Mouse (Mus musculus): ENCODE data around the gene Tspan31. TPM values are rescaled to one million over a fixed set of nuclear protein-coding genes. Genes with fewer than 3 reads are reported as not detected.

The Tspan31 gene
- total and polyA plus RNA-seq, 2 experiments from 2014 or later, result 98.1 to 105 TPM

GRCm38 (mm10) chr10:127033301-127033741 lies 36.7 kb downstream of the Tspan31 start:
- no peaks in the 10 kb centered on the region for H3K27me3 ChIP-seq (ENCODE audit: insufficient read depth, low read length)
- no peak overlapping the region for H3K9ac ChIP-seq
- no peak overlapping the region for H3K27ac ChIP-seq (ENCODE audit: low read depth, low read length)
- H3K36me3 ChIP-seq (ENCODE audit: insufficient read depth), result peaks cover 4% of the 10 kb centered on the region
- no peak overlapping the region for H3K4me3 ChIP-seq (ENCODE audit: low read depth, low read length)
- WGBS, result 90% methylated on average over 8 of the region's 8 CpGs
- H3K9me3 ChIP-seq (ENCODE audit: low read length), result no peaks in the 10 kb centered on the region
- no peak overlapping the region for H3K4me2 ChIP-seq (ENCODE audit: low read depth)
- ATAC-seq (no peak), DNase-seq (no peak)
- no peaks in the 10 kb centered on the region for H3K4me1 ChIP-seq (ENCODE audit: insufficient read depth)
- TF ChIP-seq CTCF (IDR thresholded peaks at IDR 0.05; ENCODE audit: low read depth), result no peak

DNA sequence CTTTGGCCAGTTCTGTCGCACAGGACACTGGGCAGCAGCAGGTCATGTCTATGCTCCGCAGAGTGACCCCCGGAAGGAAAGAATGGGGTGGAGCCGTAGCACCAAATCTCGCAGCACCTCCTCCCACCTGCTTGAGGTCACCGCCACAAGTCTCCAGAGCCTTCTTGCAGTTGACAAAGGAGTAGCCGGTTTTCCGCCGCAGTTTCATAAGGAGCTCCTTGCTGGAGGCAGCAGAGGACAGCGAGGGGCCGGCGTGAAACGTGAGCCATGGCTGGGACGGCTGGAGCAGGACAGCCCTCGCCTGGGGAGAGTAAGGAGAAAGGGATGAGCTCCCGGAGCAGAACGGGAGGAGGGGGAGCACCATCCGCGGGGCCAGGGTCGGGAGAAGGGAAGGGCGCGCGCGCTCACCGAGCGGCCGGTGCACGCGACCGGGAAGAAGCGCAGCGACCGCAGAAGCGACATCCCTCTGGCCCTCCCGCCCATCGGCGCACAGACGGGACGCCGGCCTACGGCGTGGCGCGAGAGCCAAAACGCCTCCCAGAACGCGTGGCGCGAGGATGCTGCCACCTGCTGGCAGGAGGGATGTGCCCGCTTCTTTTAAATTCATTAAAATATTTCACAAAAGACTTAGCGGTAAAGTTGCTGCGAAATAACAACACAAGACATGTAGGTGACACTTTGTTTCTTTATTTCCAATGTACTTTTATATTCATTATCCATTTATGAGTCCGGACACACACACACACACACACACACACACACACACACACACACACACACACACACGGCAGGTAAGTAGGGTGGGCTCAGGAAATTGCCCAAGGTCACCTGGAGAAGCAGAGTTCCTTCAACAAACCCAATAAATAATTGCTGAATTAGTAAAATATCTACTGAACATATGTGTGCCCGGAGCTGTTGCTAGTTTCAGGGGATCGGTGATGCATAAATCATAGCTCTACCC lies 39.4 kb downstream of the Tspan31 start, which contains the start of gene Tsfm:
Tsfm (minus strand) TSS at position 505 of the 961 bp plus-strand sequence.
- H3K4me3 ChIP-seq (ENCODE audit: low read depth, low read length), result peak within 1 kb of the TSS; percentile 68
- H3K4me2 ChIP-seq (ENCODE audit: low read depth), result peak within 1 kb of the TSS; percentile 62
- no peaks in the 10 kb centered on the region for H3K27me3 ChIP-seq (ENCODE audit: insufficient read depth, low read length)
- no peaks in the 10 kb centered on the region for H3K9me3 ChIP-seq (ENCODE audit: low read length)
- ATAC-seq (peak; percentile 91), DNase-seq (peak; percentile 96)
- H3K9ac ChIP-seq, result peak within 1 kb of the TSS; percentile 78
- peaks cover 25% of the 10 kb centered on the region for H3K36me3 ChIP-seq (ENCODE audit: insufficient read depth)
- 4% methylated on average over 55 of the region's 56 CpGs for WGBS
- peak within 1 kb of the TSS; percentile 60 for H3K27ac ChIP-seq (ENCODE audit: low read depth, low read length)
- TF ChIP-seq CTCF (IDR thresholded peaks at IDR 0.05; ENCODE audit: low read depth), result peak; percentile 96
- no peaks in the 10 kb centered on the region for H3K4me1 ChIP-seq (ENCODE audit: insufficient read depth)

DNA sequence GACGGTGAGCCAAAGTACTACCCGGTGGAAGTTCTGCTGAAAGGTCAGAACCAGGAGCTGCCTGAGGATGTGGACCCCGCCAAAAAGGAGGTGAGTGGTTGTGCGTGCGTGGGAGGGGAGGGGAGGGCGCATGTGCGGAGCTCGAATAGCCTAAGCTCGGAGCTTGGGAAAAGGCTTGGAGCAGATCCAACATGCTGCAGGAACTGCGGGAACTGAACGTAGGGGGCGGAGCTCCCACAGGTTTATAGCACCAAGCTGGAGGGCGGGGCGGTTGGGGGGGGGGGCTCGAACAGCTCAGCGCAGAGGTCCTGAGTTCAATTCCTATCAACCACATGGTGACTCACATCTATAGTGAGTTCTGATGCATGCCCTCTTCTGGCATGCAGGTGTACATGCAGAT lies 51.6 kb downstream of the Tspan31 start:
- no peaks in the 10 kb centered on the region for H3K9me3 ChIP-seq (ENCODE audit: low read length)
- peaks cover 15% of the 10 kb centered on the region for H3K36me3 ChIP-seq (ENCODE audit: insufficient read depth)
- 75% methylated on average over 16 of the region's 16 CpGs for WGBS
- no peak overlapping the region for H3K27ac ChIP-seq (ENCODE audit: low read depth, low read length)
- H3K4me2 ChIP-seq (ENCODE audit: low read depth), result no peak overlapping the region
- H3K27me3 ChIP-seq (ENCODE audit: insufficient read depth, low read length), result no peaks in the 10 kb centered on the region
- no peak overlapping the region for H3K4me3 ChIP-seq (ENCODE audit: low read depth, low read length)
- ATAC-seq (no peak), DNase-seq (no peak)
- no peak overlapping the region for H3K9ac ChIP-seq
- TF ChIP-seq CTCF (IDR thresholded peaks at IDR 0.05; ENCODE audit: low read depth), result no peak
- no peaks in the 10 kb centered on the region for H3K4me1 ChIP-seq (ENCODE audit: insufficient read depth)

Other genes with a start within 250 kb of the Tspan31 start
- gene Atp23, start 168.9 kb downstream of the Tspan31 start, total RNA-seq (2014; rRNA removed), result 11.8 and 13.7 TPM in 2 replicates
- 14.6 and 16.7 TPM in 2 replicates for gene Atp23, start 168.9 kb downstream of the Tspan31 start, polyA plus RNA-seq (2015; fragmentation: Nextera tagmentation; extraction: Ambion mirVana)
- 45.9 and 56.0 TPM in 2 replicates for gene Ctdsp2, start 91.5 kb downstream of the Tspan31 start, total RNA-seq (2014; rRNA removed)
- gene Ctdsp2, start 91.5 kb downstream of the Tspan31 start, polyA plus RNA-seq (2015; fragmentation: Nextera tagmentation; extraction: Ambion mirVana), result 12.8 and 14.4 TPM in 2 replicates
- 0.08 and 0.67 TPM in 2 replicates for gene Avil, start 69.6 kb downstream of the Tspan31 start, total RNA-seq (2014; rRNA removed)
- gene Avil, start 69.6 kb downstream of the Tspan31 start, polyA plus RNA-seq (2015; fragmentation: Nextera tagmentation; extraction: Ambion mirVana), result 0.18 and 0.24 TPM in 2 replicates
- 39.2 and 55.6 TPM in 2 replicates for gene Tsfm, start 39.4 kb downstream of the Tspan31 start, total RNA-seq (2014; rRNA removed)
- 45.8 and 52.1 TPM in 2 replicates for gene Tsfm, start 39.4 kb downstream of the Tspan31 start, polyA plus RNA-seq (2015; fragmentation: Nextera tagmentation; extraction: Ambion mirVana)
- 9.2 and 10.9 TPM in 2 replicates for gene Mettl1, start 28.9 kb downstream of the Tspan31 start, total RNA-seq (2014; rRNA removed)
- 16.1 and 21.0 TPM in 2 replicates for gene Mettl1, start 28.9 kb downstream of the Tspan31 start, polyA plus RNA-seq (2015; fragmentation: Nextera tagmentation; extraction: Ambion mirVana)
- 0.14 TPM in 1 of 2 replicates, not detected in the other for gene Eef1akmt3, start 28.8 kb downstream of the Tspan31 start, total RNA-seq (2014; rRNA removed)
- gene Eef1akmt3, start 28.8 kb downstream of the Tspan31 start, polyA plus RNA-seq (2015; fragmentation: Nextera tagmentation; extraction: Ambion mirVana), result 0.08 and 0.15 TPM in 2 replicates
- 0.08 and 0.33 TPM in 2 replicates for gene Cyp27b1, start 22.0 kb downstream of the Tspan31 start, total RNA-seq (2014; rRNA removed)
- 0.11 TPM in 2 replicates for gene Cyp27b1, start 22.0 kb downstream of the Tspan31 start, polyA plus RNA-seq (2015; fragmentation: Nextera tagmentation; extraction: Ambion mirVana)
- 70.7 and 75.8 TPM in 2 replicates for gene March9, start 10.1 kb downstream of the Tspan31 start, total RNA-seq (2014; rRNA removed)
- gene March9, start 10.1 kb downstream of the Tspan31 start, polyA plus RNA-seq (2015; fragmentation: Nextera tagmentation; extraction: Ambion mirVana), result 7.9 and 8.1 TPM in 2 replicates
- gene Cdk4, start 6.7 kb downstream of the Tspan31 start, total RNA-seq (2014; rRNA removed), result 432 and 445 TPM in 2 replicates
- 656 and 790 TPM in 2 replicates for gene Cdk4, start 6.7 kb downstream of the Tspan31 start, polyA plus RNA-seq (2015; fragmentation: Nextera tagmentation; extraction: Ambion mirVana)
- 220 and 258 TPM in 2 replicates for gene Agap2, start 5.0 kb upstream of the Tspan31 start, total RNA-seq (2014; rRNA removed)
- gene Agap2, start 5.0 kb upstream of the Tspan31 start, polyA plus RNA-seq (2015; fragmentation: Nextera tagmentation; extraction: Ambion mirVana), result 3.5 and 4.6 TPM in 2 replicates
- gene Os9, start 50.9 kb upstream of the Tspan31 start, total RNA-seq (2014; rRNA removed), result 118 and 119 TPM in 2 replicates
- gene Os9, start 50.9 kb upstream of the Tspan31 start, polyA plus RNA-seq (2015; fragmentation: Nextera tagmentation; extraction: Ambion mirVana), result 122 TPM in 2 replicates
- gene B4galnt1, start 95.0 kb upstream of the Tspan31 start, total RNA-seq (2014; rRNA removed), result 87.9 and 94.4 TPM in 2 replicates
- 87.3 and 87.8 TPM in 2 replicates for gene B4galnt1, start 95.0 kb upstream of the Tspan31 start, polyA plus RNA-seq (2015; fragmentation: Nextera tagmentation; extraction: Ambion mirVana)
- gene Slc26a10, start 110.4 kb upstream of the Tspan31 start, total RNA-seq (2014; rRNA removed), result 0.10 TPM in 1 of 2 replicates, not detected in the other
- gene Slc26a10, start 110.4 kb upstream of the Tspan31 start, polyA plus RNA-seq (2015; fragmentation: Nextera tagmentation; extraction: Ambion mirVana), result 0.80 and 1.1 TPM in 2 replicates
- gene Arhgef25, start 119.8 kb upstream of the Tspan31 start, total RNA-seq (2014; rRNA removed), result 45.4 and 61.3 TPM in 2 replicates
- 14.8 and 16.9 TPM in 2 replicates for gene Arhgef25, start 119.8 kb upstream of the Tspan31 start, polyA plus RNA-seq (2015; fragmentation: Nextera tagmentation; extraction: Ambion mirVana)
- gene Dtx3, start 125.5 kb upstream of the Tspan31 start, total RNA-seq (2014; rRNA removed), result 198 and 245 TPM in 2 replicates
- gene Dtx3, start 125.5 kb upstream of the Tspan31 start, polyA plus RNA-seq (2015; fragmentation: Nextera tagmentation; extraction: Ambion mirVana), result 175 and 178 TPM in 2 replicates
- gene Pip4k2c, start 141.3 kb upstream of the Tspan31 start, total RNA-seq (2014; rRNA removed), result 21.5 and 23.3 TPM in 2 replicates
- 17.8 and 20.1 TPM in 2 replicates for gene Pip4k2c, start 141.3 kb upstream of the Tspan31 start, polyA plus RNA-seq (2015; fragmentation: Nextera tagmentation; extraction: Ambion mirVana)
- 210 and 223 TPM in 2 replicates for gene Kif5a, start 193.1 kb upstream of the Tspan31 start, total RNA-seq (2014; rRNA removed)
- gene Kif5a, start 193.1 kb upstream of the Tspan31 start, polyA plus RNA-seq (2015; fragmentation: Nextera tagmentation; extraction: Ambion mirVana), result 62.0 and 84.0 TPM in 2 replicates
- 272 and 300 TPM in 2 replicates for gene Dctn2, start 196.1 kb upstream of the Tspan31 start, total RNA-seq (2014; rRNA removed)
- gene Dctn2, start 196.1 kb upstream of the Tspan31 start, polyA plus RNA-seq (2015; fragmentation: Nextera tagmentation; extraction: Ambion mirVana), result 332 and 343 TPM in 2 replicates
- gene Mbd6, start 218.8 kb upstream of the Tspan31 start, total RNA-seq (2014; rRNA removed), result 5.9 and 9.4 TPM in 2 replicates
- gene Mbd6, start 218.8 kb upstream of the Tspan31 start, polyA plus RNA-seq (2015; fragmentation: Nextera tagmentation; extraction: Ambion mirVana), result 4.1 and 4.8 TPM in 2 replicates
- gene Mars, start 241.5 kb upstream of the Tspan31 start, total RNA-seq (2014; rRNA removed), result 86.4 and 94.4 TPM in 2 replicates
- 95.9 and 98.6 TPM in 2 replicates for gene Mars, start 241.5 kb upstream of the Tspan31 start, polyA plus RNA-seq (2015; fragmentation: Nextera tagmentation; extraction: Ambion mirVana)

Measured in forebrain, postnatal 0 days (tissue).